Mouse (Mus musculus): ENCODE results near the gene Cdk12. TPM values are rescaled to one million over a fixed set of nuclear protein-coding genes. Genes with fewer than 3 reads are reported as not detected.
"Not testable (repeated sequence)": the region's sequence is repeated elsewhere in the genome, so short reads cannot be mapped to it uniquely, and the experiment has no call there.

Gene Cdk12
- polyA plus RNA-seq (2014; fragmentation: Nextera tagmentation; extraction: Ambion mirVana), result 12.2 and 13.4 TPM in 2 replicates

DNA sequence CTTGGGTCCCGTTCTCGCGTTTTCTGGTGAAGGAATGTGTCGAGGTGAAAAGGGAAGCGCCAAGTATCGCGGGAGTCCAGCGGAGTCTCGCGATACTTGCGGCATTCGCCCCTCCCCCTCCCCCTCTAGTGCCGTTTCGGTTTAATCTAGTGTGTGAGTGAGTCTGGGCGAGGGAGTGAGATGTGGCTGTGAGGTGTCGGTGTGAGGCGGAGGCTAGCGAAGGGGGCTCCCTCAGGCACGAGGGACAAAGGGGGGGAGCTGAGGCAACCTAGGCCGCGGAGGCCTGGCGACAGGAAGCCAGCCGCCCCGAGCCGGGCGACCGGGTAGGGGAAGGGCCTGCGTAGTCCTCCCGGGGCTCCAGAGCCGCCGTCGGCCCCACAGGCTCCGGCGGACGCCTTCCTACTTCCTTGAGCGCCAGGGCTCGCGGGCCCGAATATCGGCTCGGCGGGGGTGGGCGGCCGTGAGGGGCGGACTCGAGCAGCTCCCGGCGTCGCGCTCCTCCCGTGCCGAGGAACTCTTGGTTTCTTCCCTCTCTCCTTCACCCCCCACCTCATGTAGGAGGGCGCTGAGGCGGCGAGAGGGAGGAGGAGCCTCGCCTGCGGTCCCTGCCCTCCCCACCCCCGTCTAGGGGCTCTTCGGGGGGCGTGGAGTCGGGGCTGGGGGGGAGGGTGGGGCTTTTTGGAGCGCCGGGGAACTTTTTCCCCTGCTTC lies at the start of gene Cdk12:
Cdk12 (plus strand) TSS at position 419 of the 710 bp plus-strand sequence.
- H3K36me3 ChIP-seq (replicated peaks; ENCODE audit: control insufficient read depth, insufficient read depth, low read depth, low read length), result no peaks in the 10 kb centered on the region
- H3K27me3 ChIP-seq (ENCODE audit: control insufficient read depth, insufficient read depth, low read length), result no peaks in the 10 kb centered on the region
- peak within 1 kb of the TSS; percentile 71 for H3K4me3 ChIP-seq (ENCODE audit: low read depth, low read length)
- ATAC-seq (replicated peaks; ENCODE audit: insufficient number of reproducible peaks, low FRiP score, low TSS enrichment, low read depth), result peak; percentile 92
- peak within 1 kb of the TSS; percentile 73 for H3K4me2 ChIP-seq (ENCODE audit: low read depth, low read length)
- no peaks in the 10 kb centered on the region for H3K9me3 ChIP-seq (replicated peaks; ENCODE audit: control insufficient read depth, low read length)
- H3K4me1 ChIP-seq (ENCODE audit: control insufficient read depth, insufficient read depth, low read length), result no peaks in the 10 kb centered on the region; the same call in 1 of the 2 replicates
- peak within 1 kb of the TSS; percentile 94 for H3K9ac ChIP-seq (replicated peaks; ENCODE audit: low read length)
- WGBS, result under 1% methylated on average over 51 of the region's 63 CpGs
- peak within 1 kb of the TSS; percentile 99 for H3K27ac ChIP-seq (replicated peaks; ENCODE audit: low read depth, low read length)
- peak; percentile 99 for DNase-seq (ENCODE audit: low spot score)

DNA sequence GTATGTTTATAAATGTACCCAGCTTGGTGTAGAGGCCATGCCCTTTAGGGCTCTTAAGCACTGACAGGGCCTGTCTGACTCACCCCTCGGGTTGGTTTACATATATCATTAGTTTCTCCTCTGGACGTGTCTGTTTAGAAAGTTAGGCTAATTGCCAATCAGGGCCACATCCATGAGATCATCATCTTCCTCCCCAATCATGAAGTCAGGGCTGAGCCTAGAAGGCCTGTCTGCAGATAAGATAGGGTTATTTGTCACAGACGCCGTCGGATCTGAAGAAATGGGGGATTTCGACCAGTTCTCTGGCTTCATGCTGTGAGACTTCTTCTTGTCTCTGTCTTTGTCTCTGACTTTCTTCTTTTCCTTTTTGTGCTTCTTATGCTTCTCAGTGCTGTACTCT lies 47.8 kb upstream of the Cdk12 start:
- ATAC-seq (replicated peaks; ENCODE audit: insufficient number of reproducible peaks, low FRiP score, low TSS enrichment, low read depth) (no peak), DNase-seq (ENCODE audit: low spot score) (no peak)
- no peak overlapping the region for H3K27ac ChIP-seq (replicated peaks; ENCODE audit: low read depth, low read length)
- H3K27me3 ChIP-seq (ENCODE audit: control insufficient read depth, insufficient read depth, low read length), result no peaks in the 10 kb centered on the region
- no peak overlapping the region for H3K9ac ChIP-seq (replicated peaks; ENCODE audit: low read length)
- WGBS, result 89% methylated on average over 6 of the region's 6 CpGs
- no peaks in the 10 kb centered on the region for H3K4me1 ChIP-seq (ENCODE audit: control insufficient read depth, insufficient read depth, low read length)
- peaks cover 7% of the 10 kb centered on the region for H3K36me3 ChIP-seq (replicated peaks; ENCODE audit: control insufficient read depth, insufficient read depth, low read depth, low read length)
- H3K4me3 ChIP-seq (ENCODE audit: low read depth, low read length), result no peak overlapping the region
- no peak overlapping the region for H3K4me2 ChIP-seq (ENCODE audit: low read depth, low read length)
- no peaks in the 10 kb centered on the region for H3K9me3 ChIP-seq (replicated peaks; ENCODE audit: control insufficient read depth, low read length)

DNA sequence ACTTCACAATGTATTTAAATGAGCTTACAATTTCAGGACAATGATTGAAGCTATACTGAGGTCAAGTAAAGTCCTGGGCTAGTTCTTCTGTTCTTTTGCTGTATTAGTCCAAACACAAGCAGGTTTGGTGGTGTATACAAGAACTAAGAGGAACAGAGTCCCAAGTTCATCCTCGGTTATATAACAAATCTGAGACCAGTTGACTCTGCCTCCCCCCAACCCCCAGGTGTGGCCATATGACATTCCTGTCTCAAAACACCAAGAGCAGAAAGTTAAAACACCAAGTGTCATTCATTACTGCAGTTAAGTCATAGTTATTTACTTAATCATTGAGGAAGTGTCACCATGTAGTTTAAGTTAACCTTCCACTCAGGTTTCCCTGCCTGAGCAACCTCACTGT lies 34.5 kb upstream of the Cdk12 start:
- ATAC-seq (replicated peaks; ENCODE audit: insufficient number of reproducible peaks, low FRiP score, low TSS enrichment, low read depth), result no peak
- no peak overlapping the region for H3K27ac ChIP-seq (replicated peaks; ENCODE audit: low read depth, low read length)
- H3K9me3 ChIP-seq (replicated peaks; ENCODE audit: control insufficient read depth, low read length), result no peaks in the 10 kb centered on the region
- no peaks in the 10 kb centered on the region for H3K27me3 ChIP-seq (ENCODE audit: control insufficient read depth, insufficient read depth, low read length)
- DNase-seq (ENCODE audit: low spot score), result no peak
- no peaks in the 10 kb centered on the region for H3K4me1 ChIP-seq (ENCODE audit: control insufficient read depth, insufficient read depth, low read length)
- 100% methylated on average over 1 of the region's 1 CpGs for WGBS
- H3K9ac ChIP-seq (replicated peaks; ENCODE audit: low read length), result no peak overlapping the region
- peaks cover 7% of the 10 kb centered on the region for H3K36me3 ChIP-seq (replicated peaks; ENCODE audit: control insufficient read depth, insufficient read depth, low read depth, low read length)
- H3K4me2 ChIP-seq (ENCODE audit: low read depth, low read length), result no peak overlapping the region
- no peak overlapping the region for H3K4me3 ChIP-seq (ENCODE audit: low read depth, low read length)

DNA sequence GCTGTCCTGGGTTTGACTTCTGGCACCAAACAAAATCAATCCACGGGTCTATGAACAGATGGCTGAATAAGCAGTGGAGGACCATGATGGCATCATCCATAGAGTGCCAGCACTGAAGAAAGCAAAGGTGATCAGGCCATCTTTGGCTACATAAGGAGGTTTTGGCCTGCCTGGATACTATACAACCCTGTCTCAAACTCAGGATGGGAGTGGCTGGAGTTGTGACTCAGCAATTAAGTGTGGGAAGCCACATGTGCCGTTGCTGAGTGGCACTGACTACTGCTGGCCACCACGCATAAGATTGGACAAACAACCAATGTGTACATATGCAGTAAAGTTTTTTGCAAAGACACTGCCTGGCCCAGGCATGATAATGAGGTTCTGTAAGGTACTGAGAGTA lies 20.7 kb upstream of the Cdk12 start:
- not testable (repeated sequence) for H3K9me3 ChIP-seq (replicated peaks; ENCODE audit: control insufficient read depth, low read length); H3K9ac ChIP-seq (replicated peaks; ENCODE audit: low read length); H3K27ac ChIP-seq (replicated peaks; ENCODE audit: low read depth, low read length); H3K4me2 ChIP-seq (ENCODE audit: low read depth, low read length); H3K4me1 ChIP-seq (ENCODE audit: control insufficient read depth, insufficient read depth, low read length); ATAC-seq (replicated peaks; ENCODE audit: insufficient number of reproducible peaks, low FRiP score, low TSS enrichment, low read depth); H3K4me3 ChIP-seq (ENCODE audit: low read depth, low read length); DNase-seq (ENCODE audit: low spot score); H3K27me3 ChIP-seq (ENCODE audit: control insufficient read depth, insufficient read depth, low read length)
- 90% methylated on average over 3 of the region's 3 CpGs for WGBS
- H3K36me3 ChIP-seq (replicated peaks; ENCODE audit: control insufficient read depth, insufficient read depth, low read depth, low read length), result peaks cover 15% of the 10 kb centered on the region

DNA sequence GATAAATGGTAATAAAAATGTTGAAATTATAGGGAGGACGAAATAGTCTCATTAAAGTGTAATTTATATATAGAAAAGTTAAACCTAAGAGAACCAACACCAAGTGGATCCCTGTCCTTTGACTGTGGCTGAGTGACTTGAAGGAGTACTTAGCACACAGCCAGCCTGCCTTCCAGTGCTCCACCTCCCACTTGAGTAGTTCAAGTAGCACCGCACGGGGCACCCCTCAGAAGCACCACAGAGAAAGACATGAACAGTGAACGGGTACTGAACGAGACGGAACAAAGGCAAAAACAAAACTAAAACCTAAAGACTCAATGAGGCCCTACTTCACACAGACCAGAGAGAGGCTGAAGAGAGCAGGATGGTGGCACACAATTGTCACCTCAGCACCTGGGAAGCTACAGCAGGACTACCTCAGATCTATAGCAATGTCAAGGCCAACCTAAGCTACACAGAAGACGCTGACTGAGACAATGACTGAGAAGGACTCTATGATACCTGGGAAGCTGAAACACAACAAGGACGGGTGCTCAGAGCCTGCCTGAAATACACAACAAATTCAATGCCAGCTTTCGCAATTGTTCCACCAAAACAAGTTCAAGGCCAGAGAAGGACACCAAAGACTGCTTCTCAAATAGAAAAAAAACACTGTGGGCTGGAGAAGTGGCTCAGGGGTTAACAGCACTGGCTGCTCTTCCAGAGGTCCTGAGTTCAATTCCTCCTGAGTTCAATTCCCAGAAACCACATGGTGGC lies 15.0 kb upstream of the Cdk12 start:
- WGBS, result 93% methylated on average over 9 of the region's 9 CpGs
- no peak overlapping the region for H3K4me3 ChIP-seq (ENCODE audit: low read depth, low read length)
- H3K9me3 ChIP-seq (replicated peaks; ENCODE audit: control insufficient read depth, low read length), result no peaks in the 10 kb centered on the region
- no peak overlapping the region for H3K27ac ChIP-seq (replicated peaks; ENCODE audit: low read depth, low read length)
- no peaks in the 10 kb centered on the region for H3K27me3 ChIP-seq (ENCODE audit: control insufficient read depth, insufficient read depth, low read length)
- H3K4me2 ChIP-seq (ENCODE audit: low read depth, low read length), result no peak overlapping the region
- H3K36me3 ChIP-seq (replicated peaks; ENCODE audit: control insufficient read depth, insufficient read depth, low read depth, low read length), result peaks cover 15% of the 10 kb centered on the region
- no peak overlapping the region for H3K9ac ChIP-seq (replicated peaks; ENCODE audit: low read length)
- H3K4me1 ChIP-seq (ENCODE audit: control insufficient read depth, insufficient read depth, low read length), result no peaks in the 10 kb centered on the region; the same call in none of the 2 replicates
- DNase-seq (ENCODE audit: low spot score) (no peak), ATAC-seq (replicated peaks; ENCODE audit: insufficient number of reproducible peaks, low FRiP score, low TSS enrichment, low read depth) (no peak)

DNA sequence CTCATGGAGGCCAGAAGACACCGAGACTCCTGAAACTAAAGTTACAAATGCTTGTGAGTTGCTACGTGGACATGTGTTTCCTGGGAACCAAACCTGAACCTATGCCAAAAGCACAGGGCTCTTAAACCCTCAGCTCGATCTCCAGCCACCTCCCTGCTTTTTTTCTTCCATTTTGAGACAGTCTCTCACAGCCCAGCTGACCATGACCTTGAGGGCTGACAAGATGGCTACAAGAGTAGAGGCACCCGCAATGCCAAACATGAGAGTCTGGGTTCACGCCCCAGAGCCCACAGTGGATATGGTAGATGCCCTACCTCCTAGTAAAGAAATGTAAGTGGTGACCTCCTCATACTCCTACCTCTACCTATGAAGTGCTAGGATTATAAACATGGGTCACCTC lies 12.0 kb upstream of the Cdk12 start:
- H3K4me3 ChIP-seq (ENCODE audit: low read depth, low read length), result no peak overlapping the region
- 95% methylated on average over 5 of the region's 5 CpGs for WGBS
- DNase-seq (ENCODE audit: low spot score), result no peak
- H3K9ac ChIP-seq (replicated peaks; ENCODE audit: low read length), result no peak overlapping the region
- H3K9me3 ChIP-seq (replicated peaks; ENCODE audit: control insufficient read depth, low read length), result no peaks in the 10 kb centered on the region
- peaks cover 6% of the 10 kb centered on the region for H3K36me3 ChIP-seq (replicated peaks; ENCODE audit: control insufficient read depth, insufficient read depth, low read depth, low read length)
- no peaks in the 10 kb centered on the region; the same call in none of the 2 replicates for H3K4me1 ChIP-seq (ENCODE audit: control insufficient read depth, insufficient read depth, low read length)
- H3K4me2 ChIP-seq (ENCODE audit: low read depth, low read length), result no peak overlapping the region
- no peak for ATAC-seq (replicated peaks; ENCODE audit: insufficient number of reproducible peaks, low FRiP score, low TSS enrichment, low read depth)
- H3K27ac ChIP-seq (replicated peaks; ENCODE audit: low read depth, low read length), result no peak overlapping the region
- no peaks in the 10 kb centered on the region for H3K27me3 ChIP-seq (ENCODE audit: control insufficient read depth, insufficient read depth, low read length)

DNA sequence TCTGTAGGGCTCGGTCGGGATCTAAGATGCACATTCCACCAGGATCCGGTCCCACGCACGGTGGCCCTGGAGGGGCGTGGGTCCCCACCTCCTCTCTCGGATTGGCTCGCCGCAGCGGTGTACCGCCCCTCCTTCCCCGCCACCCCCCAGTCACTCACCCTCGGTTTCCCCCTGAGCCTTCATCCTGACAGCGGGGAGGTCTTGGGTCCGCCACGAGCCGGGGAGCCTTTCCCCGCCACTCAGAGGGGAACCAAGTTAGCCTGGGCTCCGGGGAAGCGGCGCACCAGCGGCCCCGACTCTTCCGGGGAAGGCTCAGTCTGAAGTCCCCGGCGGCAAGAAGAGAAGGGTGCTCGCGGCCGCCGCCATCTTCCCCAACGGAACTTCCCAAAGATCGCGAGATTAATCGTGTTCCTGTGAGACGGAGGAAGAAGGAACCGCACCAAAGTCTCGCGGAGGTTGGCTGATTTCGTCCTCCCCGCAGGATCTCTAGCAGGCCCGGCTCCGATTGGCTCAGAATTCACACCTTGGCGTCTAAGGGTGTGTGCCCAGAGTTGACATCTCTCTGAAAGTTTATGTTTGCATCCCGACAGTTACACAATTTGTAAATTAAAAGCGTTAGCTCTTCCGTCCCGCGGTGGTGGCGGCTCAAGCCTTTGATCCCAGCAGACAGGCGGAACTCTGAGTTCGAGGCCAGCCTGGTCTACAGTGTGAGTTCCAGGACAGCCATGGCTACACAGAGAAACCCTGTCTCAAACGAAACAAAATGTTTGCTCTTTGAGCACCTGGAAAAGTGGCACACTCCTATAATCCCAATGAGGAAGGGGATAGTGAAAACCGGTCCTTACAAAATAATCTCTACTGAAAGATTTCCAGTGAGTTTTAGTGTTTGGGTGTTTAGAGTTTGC lies 9.7 kb upstream of the Cdk12 start, which contains the start of gene Med1:
Med1 (minus strand) TSS at position 393 of the 905 bp plus-strand sequence.
- H3K4me2 ChIP-seq (ENCODE audit: low read depth, low read length), result peak within 1 kb of the TSS; percentile 60
- H3K9me3 ChIP-seq (replicated peaks; ENCODE audit: control insufficient read depth, low read length), result no peaks in the 10 kb centered on the region
- no peaks in the 10 kb centered on the region for H3K27me3 ChIP-seq (ENCODE audit: control insufficient read depth, insufficient read depth, low read length)
- peak within 1 kb of the TSS; percentile 87 for H3K9ac ChIP-seq (replicated peaks; ENCODE audit: low read length)
- ATAC-seq (replicated peaks; ENCODE audit: insufficient number of reproducible peaks, low FRiP score, low TSS enrichment, low read depth) (peak; percentile 94), DNase-seq (ENCODE audit: low spot score) (peak; percentile 98)
- WGBS, result under 1% methylated on average over 52 of the region's 53 CpGs
- H3K4me3 ChIP-seq (ENCODE audit: low read depth, low read length), result peak within 1 kb of the TSS; percentile 76
- peaks cover 3% of the 10 kb centered on the region for H3K36me3 ChIP-seq (replicated peaks; ENCODE audit: control insufficient read depth, insufficient read depth, low read depth, low read length)
- peak within 1 kb of the TSS; percentile 44; the same call in 1 of the 2 replicates for H3K27ac ChIP-seq (replicated peaks; ENCODE audit: low read depth, low read length)
- no peaks in the 10 kb centered on the region; the same call in none of the 2 replicates for H3K4me1 ChIP-seq (ENCODE audit: control insufficient read depth, insufficient read depth, low read length)

All from embryonic facial prominence, embryonic 11.5 days (tissue).